Mouse (Mus musculus) limb, embryonic 14.5 days (tissue): Measurements from ENCODE around the gene AC134908.4. TPM values are rescaled to one million over a fixed set of nuclear protein-coding genes. Genes with fewer than 3 reads are reported as not detected.

Experiments used
- ATAC-seq: fragments of 200-750 bp; cut with Nextera tagmentation; 2 replicates; pipeline ENCODE4 v1.8.0; 2017; ENCODE audit warnings: low read depth, moderate number of reproducible peaks, moderate TSS enrichment; ENCODE audit not compliant: low FRiP score
- DNase-seq: peaks from one replicate; pipeline ENCODE4 v3.0.0-alpha.2; 2015; ENCODE audit warnings: low spot score
- H3K27ac ChIP-seq: fragments of 300-500 bp; sonication (generic); replicated peaks from 2 replicates; pipeline ENCODE4 v1.5.1; 2014; ENCODE audit warnings: low read depth, mild to moderate bottlenecking, low read length, moderate library complexity, mixed read lengths
- H3K27me3 ChIP-seq: fragments of 300-500 bp; sonication (generic); 2 replicates; pipeline ENCODE4 v1.6.1; 2014; ENCODE audit warnings: low read length, mixed read lengths; ENCODE audit not compliant: control insufficient read depth, insufficient read depth
- H3K36me3 ChIP-seq: fragments of 300-500 bp; sonication (generic); 2 replicates; pipeline ENCODE4 v1.6.1; 2014; ENCODE audit warnings: mild to moderate bottlenecking, low read length, moderate library complexity, mixed read lengths; ENCODE audit not compliant: control insufficient read depth, insufficient read depth
- H3K4me1 ChIP-seq: fragments of 300-500 bp; sonication (generic); 2 replicates; pipeline ENCODE4 v1.6.1; 2014; ENCODE audit warnings: antibody characterized with exemption, low read length, mixed read lengths; ENCODE audit not compliant: control insufficient read depth, insufficient read depth
- H3K4me2 ChIP-seq: fragments of 300-500 bp; sonication (generic); replicated peaks from 2 replicates; pipeline ENCODE4 v1.6.1; 2014; ENCODE audit warnings: low read depth, mild to moderate bottlenecking, low read length, moderate library complexity; ENCODE audit not compliant: severe bottlenecking
- H3K4me3 ChIP-seq: fragments of 300-500 bp; sonication (generic); replicated peaks from 2 replicates; pipeline ENCODE4 v1.5.1; 2014; ENCODE audit warnings: low read length
- H3K9ac ChIP-seq: fragments of 300-500 bp; sonication (generic); 2 replicates; pipeline ENCODE4 v1.6.1; 2014; ENCODE audit warnings: mild to moderate bottlenecking, low read depth, low read length, moderate library complexity; ENCODE audit not compliant: severe bottlenecking
- H3K9me3 ChIP-seq: fragments of 300-500 bp; sonication (generic); 2 replicates; pipeline ENCODE4 v1.6.1; 2016; ENCODE audit warnings: low read length; ENCODE audit not compliant: control insufficient read depth
- POLR2A ChIP-seq: fragments of 200-500 bp; IDR thresholded peaks from 2 replicates; pipeline ENCODE4 v1.8.0; 2012; ENCODE audit warnings: inconsistent platforms, mild to moderate bottlenecking, moderate library complexity, borderline replicate concordance; ENCODE audit not compliant: insufficient read depth, insufficient read length; ENCODE audit errors: extremely low read depth
- WGBS: fragments of 180-500 bp; shearing (Covaris S2); extraction: QIAGEN DNeasy Blood & Tissue Kit; methylation state at CpG from one replicate; pipeline ENCODE4 v1.1.7; 2014; 5-methylcytosine and 5-hydroxymethylcytosine counted together
- polyA plus RNA-seq, 2 experiments: library from polyadenylated mRNA; depleted of rRNA in 1 of 2; stranded (reverse) in 1 of 2; unstranded in 1 of 2; fragments of >200 nt; fragmentation: Nextera tagmentation in 1 of 2; extraction: Ambion mirVana in 1 of 2; gene quantifications; 2 replicates each; pipeline versions ENCODE4 v1.2.1 to v1.2.3; 2012 to 2014

AC134908.4 gene
- polyA plus RNA-seq, 2 experiments: 0.30 TPM; not detected in 1

DNA sequence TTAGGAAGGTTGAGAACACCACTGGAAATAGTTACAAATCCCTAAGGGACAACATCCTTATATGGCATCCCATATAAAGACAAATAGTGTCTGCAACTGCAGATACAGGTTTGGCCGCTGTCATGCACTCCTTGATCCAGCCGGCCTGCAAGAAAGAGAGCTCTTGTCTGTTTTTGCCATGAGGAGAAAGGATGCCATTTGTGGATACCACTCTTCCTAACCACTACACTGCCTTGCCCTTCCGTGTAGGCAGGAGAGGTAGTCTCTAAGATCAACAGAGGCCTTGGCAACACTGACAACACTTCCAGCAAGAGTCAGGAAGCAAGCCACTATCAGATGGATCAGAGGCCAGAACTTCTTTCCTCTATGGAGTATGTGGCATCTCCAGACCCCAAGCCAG is 9.2 kb downstream of the AC134908.4 start, which contains the start of gene Ccdc78:
TSS of gene Ccdc78 (plus strand) at position 301 of the 400 bp plus-strand sequence.
- peak within 1 kb of the TSS; percentile 70 for H3K4me2 ChIP-seq
- TF ChIP-seq POLR2A: no peak
- peak within 1 kb of the TSS; percentile 53 for H3K4me3 ChIP-seq
- 87% methylated on average over 3 of the region's 3 CpGs for WGBS
- H3K27ac ChIP-seq: peak within 1 kb of the TSS; percentile 59
- peaks cover 47% of the 10 kb centered on the region for H3K36me3 ChIP-seq
- peaks cover 17% of the 10 kb centered on the region for H3K4me1 ChIP-seq
- H3K27me3 ChIP-seq: no peaks in the 10 kb centered on the region
- peak within 1 kb of the TSS; percentile 52 for H3K9ac ChIP-seq
- DNase-seq (no peak), ATAC-seq (no peak)
- H3K9me3 ChIP-seq: no peaks in the 10 kb centered on the region

DNA sequence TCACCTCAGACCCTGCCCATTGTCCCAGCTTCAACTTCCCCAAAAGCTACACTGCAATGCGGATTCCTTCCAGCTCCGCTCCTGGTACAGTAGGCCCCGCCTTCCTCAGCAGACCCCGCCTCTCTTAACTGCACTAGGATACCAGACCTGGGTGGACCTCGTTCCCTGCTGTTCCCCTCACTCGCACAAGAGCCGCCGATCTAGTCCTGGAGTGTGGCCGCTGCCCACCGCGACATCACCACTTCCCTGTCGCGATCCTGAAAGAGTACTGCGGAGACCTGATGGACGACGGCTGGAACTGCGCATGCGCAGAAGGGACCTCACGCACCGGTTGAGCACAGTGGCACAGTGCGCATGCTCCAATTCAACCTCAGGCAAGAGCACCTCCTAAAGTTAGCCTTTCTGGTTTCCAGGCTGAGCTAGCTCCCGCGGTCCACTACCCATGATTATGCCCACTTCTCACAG is 10.1 kb downstream of the AC134908.4 start, which contains the start of gene Haghl:
TSS of gene Haghl (minus strand) at position 393 of the 465 bp plus-strand sequence.
- peak within 1 kb of the TSS; percentile 52 for H3K9ac ChIP-seq
- peaks cover 13% of the 10 kb centered on the region for H3K4me1 ChIP-seq
- peaks cover 47% of the 10 kb centered on the region for H3K36me3 ChIP-seq
- TF ChIP-seq POLR2A: 0 out of 2 replicates have a peak, but pooled peaks have one; percentile 41
- H3K4me3 ChIP-seq: peak within 1 kb of the TSS; percentile 53
- no peaks in the 10 kb centered on the region for H3K9me3 ChIP-seq
- ATAC-seq: peak; percentile 90
- H3K27ac ChIP-seq: peak within 1 kb of the TSS; percentile 59
- DNase-seq: peak; percentile 96
- H3K4me2 ChIP-seq: peak within 1 kb of the TSS; percentile 70
- no peaks in the 10 kb centered on the region for H3K27me3 ChIP-seq
- under 1% methylated on average over 23 of the region's 23 CpGs for WGBS

DNA sequence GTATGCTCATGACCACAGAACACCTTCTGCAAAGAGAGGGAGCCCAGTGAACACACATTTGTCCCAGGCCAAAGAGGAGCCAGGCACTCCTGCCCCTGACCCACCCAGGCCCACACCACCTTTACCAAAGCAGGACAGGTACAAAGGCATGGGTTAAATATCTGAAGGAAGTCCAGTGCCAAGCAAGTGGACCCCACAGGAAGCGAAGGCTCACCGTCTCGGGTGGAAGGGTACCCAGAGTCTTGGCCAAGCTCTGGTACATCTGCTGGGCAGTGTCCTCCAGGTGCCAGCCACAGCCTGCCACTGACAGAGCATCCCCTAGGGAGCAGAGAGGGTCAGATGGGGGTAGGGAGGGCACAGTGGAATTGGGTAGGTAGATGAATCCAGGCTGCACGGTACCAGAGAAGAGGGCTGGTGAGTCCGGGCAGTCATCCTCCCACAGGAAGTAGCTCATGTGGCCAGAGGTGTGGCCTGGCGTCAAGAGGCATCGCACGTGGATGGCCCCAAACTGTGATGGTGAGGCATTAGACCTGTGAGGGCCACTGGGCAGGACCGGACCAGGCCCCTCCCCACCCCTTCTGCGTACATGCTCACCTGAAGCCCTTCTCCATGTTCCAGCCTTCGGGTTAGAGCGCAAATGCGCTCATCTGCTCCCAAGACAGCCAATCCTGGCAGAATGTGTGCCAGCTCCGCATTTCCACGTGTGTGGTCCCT is 11.4 kb downstream of the AC134908.4 start:
- DNase-seq (no peak), ATAC-seq (no peak)
- Histone ChIP-seq H3K4me3 (peak overlapping the region; percentile 53), H3K9me3 (no peaks in the 10 kb centered on the region), H3K27me3 (no peaks in the 10 kb centered on the region), H3K4me1 (peaks cover 13% of the 10 kb centered on the region), H3K36me3 (peaks cover 38% of the 10 kb centered on the region), H3K27ac (no peak overlapping the region), H3K4me2 (peak overlapping the region; percentile 70), H3K9ac (peak overlapping the region; percentile 52; the same call in 1 of the 2 replicates)
- WGBS: 81% methylated on average over 15 of the region's 15 CpGs
- no peak for TF ChIP-seq POLR2A

DNA sequence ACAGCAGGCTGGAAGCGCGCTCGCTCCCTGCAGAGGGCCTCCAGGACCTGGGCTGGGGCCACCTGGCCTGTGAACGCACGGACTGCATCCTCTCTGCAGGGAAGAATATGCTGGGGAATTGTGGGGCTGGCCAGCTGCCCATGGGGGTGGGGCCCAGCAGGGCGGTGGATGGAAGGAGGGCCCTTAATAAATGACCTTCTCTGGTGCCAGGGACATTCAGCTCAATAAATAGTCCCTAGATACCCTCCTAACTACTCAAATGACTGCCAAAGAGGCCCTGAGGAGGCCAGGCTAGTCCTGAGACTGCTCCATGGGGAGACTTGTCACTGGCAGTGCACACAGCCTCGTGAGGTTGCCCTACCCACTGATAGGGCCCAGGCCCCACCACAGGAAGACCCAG is 12.4 kb downstream of the AC134908.4 start:
- Histone ChIP-seq H3K36me3 (peaks cover 37% of the 10 kb centered on the region), H3K4me2 (no peak overlapping the region), H3K9me3 (no peaks in the 10 kb centered on the region), H3K27me3 (no peaks in the 10 kb centered on the region), H3K4me1 (peaks cover 13% of the 10 kb centered on the region), H3K27ac (no peak overlapping the region), H3K9ac (0 out of 2 replicates have a peak overlapping the region, but pooled peaks have one; percentile 25), H3K4me3 (no peak overlapping the region)
- no peak for TF ChIP-seq POLR2A
- WGBS: 74% methylated on average over 7 of the region's 7 CpGs
- no peak for ATAC-seq
- no peak for DNase-seq

DNA sequence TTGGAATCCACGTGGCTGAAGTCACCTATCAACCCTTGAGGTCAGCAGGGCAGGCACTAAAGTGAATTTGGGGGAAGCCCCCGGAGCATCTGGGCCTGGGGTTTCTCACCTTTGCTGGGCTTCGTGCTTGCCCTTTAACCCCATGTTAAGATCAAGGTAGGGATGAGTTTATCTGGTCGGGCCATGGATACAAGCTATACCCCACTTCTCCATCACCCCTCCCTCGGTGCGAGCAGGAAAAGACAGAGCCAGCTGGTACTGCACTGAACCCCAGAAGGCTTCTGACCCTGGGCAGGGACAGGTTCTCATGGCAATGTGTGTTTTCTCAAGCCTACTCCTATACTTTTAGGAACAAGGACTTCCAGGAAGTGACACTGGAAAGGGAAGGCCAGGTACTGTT is 14.1 kb downstream of the AC134908.4 start:
- Histone ChIP-seq H3K27me3 (no peaks in the 10 kb centered on the region), H3K4me2 (no peak overlapping the region), H3K36me3 (peaks cover 38% of the 10 kb centered on the region), H3K4me1 (peaks cover 13% of the 10 kb centered on the region), H3K9ac (no peak overlapping the region), H3K4me3 (no peak overlapping the region), H3K9me3 (no peaks in the 10 kb centered on the region), H3K27ac (no peak overlapping the region)
- WGBS: 74% methylated on average over 6 of the region's 6 CpGs
- ATAC-seq (no peak), DNase-seq (no peak)
- no peak for TF ChIP-seq POLR2A
